Comparison of ENCODE assay signal across 13 mouse cellular contexts in genomic region chr7:48777721-48778504, GRCm38 (mm10). TPM values are rescaled to one million over a fixed set of nuclear protein-coding genes. Genes with fewer than 3 reads are reported as not detected.
DNase-seq lines count a peak whose midpoint lies in the region; ATAC-seq and TF ChIP-seq lines count a peak whose summit lies in the region.
"Had no signal": no experiment of that assay in that cellular context is flagged by ENCODE, and none has a peak within 500 bp of the region (broad histone marks: within the 10 kb centered on the region; RNA-seq: fewer than 3 reads in every experiment).

No protein-coding gene starts in this region.

- no peak for TF ChIP-seq POLR2A in cerebellum, adult 2 months (IDR thresholded peaks at IDR 0.05; ENCODE audit: borderline replicate concordance, insufficient read depth, low read length)

- no peak overlapping the region for H3K4me3 ChIP-seq in cerebellum, adult 2 months (replicated peaks; ENCODE audit: insufficient read depth, low read depth, low read length)
- no peak overlapping the region for H3K4me3 ChIP-seq in neural tube, embryonic 15.5 days (replicated peaks)
- H3K4me3 ChIP-seq in embryonic facial prominence, embryonic 10.5 days = no peak overlapping the region
- H3K4me3 ChIP-seq: heart, embryonic 10.5 days; limb, embryonic 13.5 days; stomach, embryonic 15.5 days had no signal

- 0 out of 2 replicates have a peak, but pooled peaks have one; percentile 25 for ATAC-seq in megakaryocyte progenitor cell, adult 5-6 weeks (replicated peaks; ENCODE audit: poor library complexity)
- ATAC-seq in neural tube, embryonic 15.5 days (ENCODE audit: low FRiP score) = peak; percentile 66
- ATAC-seq: intestine, embryonic 16.5 days had no signal

- peaks cover 12% of the 10 kb centered on the region; the same call in 1 of the 2 replicates for H3K4me1 ChIP-seq in cerebellum, adult 2 months (ENCODE audit: control insufficient read depth, insufficient read depth, low read length)
- no peaks in the 10 kb centered on the region for H3K4me1 ChIP-seq in neural tube, embryonic 15.5 days
- H3K4me1 ChIP-seq in embryonic facial prominence, embryonic 10.5 days = no peaks in the 10 kb centered on the region
- H3K4me1 ChIP-seq: heart, embryonic 10.5 days; limb, embryonic 13.5 days; stomach, embryonic 15.5 days had no signal

- no peaks in the 10 kb centered on the region for H3K9me3 ChIP-seq in neural tube, embryonic 15.5 days (replicated peaks)
- no peaks in the 10 kb centered on the region for H3K9me3 ChIP-seq in embryonic facial prominence, embryonic 10.5 days
- H3K9me3 ChIP-seq: heart, embryonic 10.5 days; limb, embryonic 13.5 days; stomach, embryonic 15.5 days had no signal

- no peak overlapping the region for H3K4me2 ChIP-seq in neural tube, embryonic 15.5 days
- H3K4me2 ChIP-seq: limb, embryonic 13.5 days; stomach, embryonic 15.5 days had no signal

- H3K9ac ChIP-seq in neural tube, embryonic 15.5 days (replicated peaks) = no peak overlapping the region
- H3K9ac ChIP-seq: limb, embryonic 13.5 days; stomach, embryonic 15.5 days had no signal

- WGBS in cerebellum, adult 2 months = 61% methylated on average over 8 of the region's 8 CpGs
- 41% methylated on average over 8 of the region's 8 CpGs for whole genome bisulfite sequencing in neural tube, embryonic 15.5 days
- 73% methylated on average over 8 of the region's 8 CpGs for WGBS in embryonic facial prominence, embryonic 10.5 days

- no peaks in the 10 kb centered on the region for H3K27me3 ChIP-seq in cerebellum, adult 2 months (ENCODE audit: control insufficient read depth, insufficient read depth, low read length)
- H3K27me3 ChIP-seq in neural tube, embryonic 15.5 days (replicated peaks) = no peaks in the 10 kb centered on the region
- no peaks in the 10 kb centered on the region for H3K27me3 ChIP-seq in embryonic facial prominence, embryonic 10.5 days (replicated peaks; ENCODE audit: low read depth, poor library complexity, severe bottlenecking)
- H3K27me3 ChIP-seq: limb, embryonic 13.5 days; stomach, embryonic 15.5 days had no signal

- no peak for TF ChIP-seq CTCF in cerebellum, adult 2 months (IDR thresholded peaks at IDR 0.05; ENCODE audit: borderline replicate concordance, insufficient read depth, low read depth, low read length)

- no peaks in the 10 kb centered on the region for H3K36me3 ChIP-seq in neural tube, embryonic 15.5 days
- H3K36me3 ChIP-seq in embryonic facial prominence, embryonic 10.5 days (replicated peaks) = no peaks in the 10 kb centered on the region
- H3K36me3 ChIP-seq: heart, embryonic 10.5 days; limb, embryonic 13.5 days; stomach, embryonic 15.5 days had no signal

- DNase-seq in cerebellum, adult 2 months = peak; percentile 24 to 34
- DNase-seq in cerebellum, adult 11 months = no peak
- DNase-seq in right cerebral cortex, adult 18-20 months = peak; percentile 29
- no peak for DNase-seq in right cerebral cortex, postnatal 25 days
- DNase-seq in thymus, adult 18-20 months = no peak
- DNase-seq in embryonic facial prominence, embryonic 10.5 days (ENCODE audit: low spot score) = no peak
- DNase-seq: lung, postnatal 14 days had no signal

- H3K27ac ChIP-seq in cerebellum, adult 2 months (ENCODE audit: insufficient read depth, low read length) = 0 out of 2 replicates have a peak overlapping the region, but pooled peaks have one; percentile 20
- no peak overlapping the region for H3K27ac ChIP-seq in neural tube, embryonic 15.5 days (replicated peaks)
- no peak overlapping the region for H3K27ac ChIP-seq in embryonic facial prominence, embryonic 10.5 days (replicated peaks)
- H3K27ac ChIP-seq: heart, embryonic 10.5 days; limb, embryonic 13.5 days; stomach, embryonic 15.5 days had no signal

RNA-seq across cellular contexts. Expression of gene Zdhhc13, which starts 10.9 kb away (rescaled TPM):
- 23.0 and 23.6 TPM in 2 replicates for polyA plus RNA-seq in cerebellum, adult 2 months (2012; rRNA removed)
- total RNA-seq in megakaryocyte progenitor cell, adult 5-6 weeks (2015) = 62.0 and 63.1 TPM in 2 replicates
- total RNA-seq in megakaryocyte progenitor cell, adult 5-6 weeks (2017) = 38.5 and 51.3 TPM in 2 replicates
- 36.5 and 39.2 TPM in 2 replicates for polyA plus RNA-seq in neural tube, embryonic 15.5 days (2015; fragmentation: Nextera tagmentation; extraction: Ambion mirVana)
- 30.5 and 32.1 TPM in 2 replicates for polyA plus RNA-seq in embryonic facial prominence, embryonic 10.5 days (2016; fragmentation: Nextera tagmentation; extraction: Ambion mirVana)

Comparison
In these comparisons a context has a peak if more than half of its experiments do, and no peak if none do; other contexts are left out.
1. DNase-seq: peak in cerebellum, adult 2 months (2 of 2) and right cerebral cortex, adult 18-20 months (single experiment); none in cerebellum, adult 11 months (single experiment), right cerebral cortex, postnatal 25 days (single experiment), thymus, adult 18-20 months (0 of 2) and embryonic facial prominence, embryonic 10.5 days (single experiment).